Mouse (Mus musculus): Measurements from ENCODE around the gene Tle4.

- TF ChIP-seq POLR2A (IDR thresholded peaks at IDR 0.05; ENCODE audit: borderline replicate concordance, insufficient read depth, low read length) (no peak), CTCF (IDR thresholded peaks at IDR 0.05; ENCODE audit: borderline replicate concordance, insufficient read depth, low read depth, low read length) (no peak)
Measured at GRCm38 (mm10) chr19:14481796-14482561, 115.9 kb downstream of the Tle4 start.
